Comparison of ENCODE assay signal across 21 mouse cellular contexts in genomic region chr2:37529397-37529796, GRCm38 (mm10). TPM values are rescaled to one million over a fixed set of nuclear protein-coding genes. Genes with fewer than 3 reads are reported as not detected.
DNase-seq lines count a peak whose midpoint lies in the region; ATAC-seq and TF ChIP-seq lines count a peak whose summit lies in the region.
"Had no signal": no experiment of that assay in that cellular context is flagged by ENCODE, and none has a peak within 500 bp of the region (broad histone marks: within the 10 kb centered on the region; RNA-seq: fewer than 3 reads in every experiment).

No protein-coding gene starts in this region.

- no peak for TF ChIP-seq EP300 in heart, adult 2 months (IDR thresholded peaks at IDR 0.05; ENCODE audit: insufficient read depth, low read depth, low read length)

- H3K9ac ChIP-seq in heart, adult 2 months (ENCODE audit: low read depth, low read length): no peak overlapping the region
- H3K9ac ChIP-seq in heart, embryonic 11.5 days (ENCODE audit: low read depth, low read length): no peak overlapping the region
- no peak overlapping the region for H3K9ac ChIP-seq in liver, embryonic 11.5 days (ENCODE audit: low read depth, low read length)
- H3K9ac ChIP-seq: embryonic facial prominence, embryonic 13.5 days; heart, embryonic 15.5 days; hindbrain, embryonic 14.5 days had no signal

- no peaks in the 10 kb centered on the region for H3K79me2 ChIP-seq in heart, adult 2 months (replicated peaks; ENCODE audit: control insufficient read depth, insufficient read depth, low read length)

- H3K27ac ChIP-seq in heart, adult 2 months: 0 out of 2 replicates have a peak overlapping the region, but pooled peaks have one; percentile 16
- no peak overlapping the region for H3K27ac ChIP-seq in heart, embryonic 11.5 days (ENCODE audit: low read depth, low read length)
- H3K27ac ChIP-seq in liver, embryonic 11.5 days (ENCODE audit: low read depth, low read length): no peak overlapping the region
- H3K27ac ChIP-seq: embryonic facial prominence, embryonic 13.5 days; heart, embryonic 10.5 days; hindbrain, embryonic 10.5 days; hindbrain, embryonic 14.5 days had no signal

- no peak for DNase-seq in heart, adult 2 months
- no peak for DNase-seq in liver, embryonic 11.5 days (ENCODE audit: low spot score)
- no peak for DNase-seq in liver
- DNase-seq in c-Kit-positive CD71-positive TER-119-positive erythroid progenitor cells, embryonic 14.5 days (ENCODE audit: low spot score): peak; percentile 31
- no peak for DNase-seq in lung, postnatal 36 days
- no peak for DNase-seq in spleen, postnatal 36 days (ENCODE audit: low spot score in 2 of 2)
- DNase-seq: adrenal gland, postnatal 10 days; cerebellum, adult 11-12 months; cerebellum, adult 9-10 months; cerebellum, postnatal 25 days; gastrocnemius, postnatal 10 days; kidney, adult 18-20 months had no signal

- no peak for TF ChIP-seq CTCF in heart, adult 2 months (IDR thresholded peaks at IDR 0.05)

- peaks cover 14% of the 10 kb centered on the region for H3K36me3 ChIP-seq in heart, adult 2 months (ENCODE audit: control insufficient read depth, insufficient read depth, low read length)
- peaks cover 2% of the 10 kb centered on the region; the same call in 1 of the 2 replicates for H3K36me3 ChIP-seq in heart, embryonic 11.5 days (ENCODE audit: control insufficient read depth, insufficient read depth, low read length)
- H3K36me3 ChIP-seq in liver, embryonic 11.5 days (ENCODE audit: control insufficient read depth, insufficient read depth, low read length): no peaks in the 10 kb centered on the region

- TF ChIP-seq POLR2A in heart, adult 2 months (IDR thresholded peaks at IDR 0.05; ENCODE audit: insufficient read depth, low read depth, low read length): no peak

- H3K4me2 ChIP-seq in heart, embryonic 11.5 days: no peak overlapping the region
- no peak overlapping the region for H3K4me2 ChIP-seq in liver, embryonic 11.5 days
- H3K4me2 ChIP-seq: embryonic facial prominence, embryonic 13.5 days; heart, embryonic 15.5 days; hindbrain, embryonic 14.5 days had no signal

- H3K4me3 ChIP-seq in heart, adult 2 months: no peak overlapping the region
- no peak overlapping the region for H3K4me3 ChIP-seq in heart, embryonic 11.5 days (ENCODE audit: low read depth, low read length)
- H3K4me3 ChIP-seq in liver, embryonic 11.5 days (ENCODE audit: low read depth, low read length): no peak overlapping the region
- H3K4me3 ChIP-seq: embryonic facial prominence, embryonic 13.5 days; heart, embryonic 10.5 days; heart, embryonic 15.5 days; hindbrain, embryonic 10.5 days had no signal

- no peak for ATAC-seq in heart, embryonic 11.5 days (replicated peaks; ENCODE audit: insufficient number of reproducible peaks, low FRiP score, low TSS enrichment)
- ATAC-seq in liver, embryonic 11.5 days (replicated peaks; ENCODE audit: low FRiP score): peak; percentile 79
- peak; percentile 37; the same call in 1 of the 2 replicates for ATAC-seq in megakaryocyte progenitor cell, adult 5-6 weeks (replicated peaks; ENCODE audit: poor library complexity)
- ATAC-seq: forebrain, embryonic 14.5 days had no signal

- H3K4me1 ChIP-seq in heart, adult 2 months (ENCODE audit: control insufficient read depth, insufficient read depth, low read length): peaks cover 4% of the 10 kb centered on the region
- H3K4me1 ChIP-seq in heart, embryonic 11.5 days (ENCODE audit: control insufficient read depth, insufficient read depth, low read length): peaks cover 3% of the 10 kb centered on the region; the same call in 1 of the 2 replicates
- 0 out of 2 replicates have a peak, but pooled peaks cover 3% of the 10 kb centered on the region for H3K4me1 ChIP-seq in liver, embryonic 11.5 days (replicated peaks; ENCODE audit: control insufficient read depth, insufficient read depth, low read length)
- H3K4me1 ChIP-seq: embryonic facial prominence, embryonic 13.5 days; hindbrain, embryonic 10.5 days had no signal

- no peaks in the 10 kb centered on the region for H3K9me3 ChIP-seq in heart, embryonic 11.5 days (replicated peaks; ENCODE audit: control insufficient read depth, low read length)
- no peaks in the 10 kb centered on the region for H3K9me3 ChIP-seq in liver, embryonic 11.5 days (ENCODE audit: control insufficient read depth, low read length)
- H3K9me3 ChIP-seq: embryonic facial prominence, embryonic 13.5 days; heart, embryonic 10.5 days; heart, embryonic 15.5 days; hindbrain, embryonic 10.5 days had no signal

- 96% methylated on average over 2 of the region's 2 CpGs for WGBS in heart, adult 2 months
- 96% methylated on average over 2 of the region's 2 CpGs for WGBS in heart, embryonic 11.5 days (ENCODE audit: insufficient replicate concordance)
- WGBS in liver, embryonic 11.5 days: 96% methylated on average over 2 of the region's 2 CpGs

- H3K27me3 ChIP-seq in heart, adult 2 months (ENCODE audit: control insufficient read depth, insufficient read depth, low read length): no peaks in the 10 kb centered on the region
- H3K27me3 ChIP-seq in heart, embryonic 11.5 days (ENCODE audit: control insufficient read depth, insufficient read depth, low read length): no peaks in the 10 kb centered on the region
- H3K27me3 ChIP-seq in liver, embryonic 11.5 days (replicated peaks; ENCODE audit: control insufficient read depth, insufficient read depth, low read length): no peaks in the 10 kb centered on the region
- H3K27me3 ChIP-seq: CH12.LX; embryonic facial prominence, embryonic 13.5 days; heart, embryonic 15.5 days had no signal

- intact Hi-C loops in heart, adult 2 months (cut with DNase I): no loop called here

RNA-seq across cellular contexts. Expression of gene Gpr21, which starts 13.3 kb away (rescaled TPM):
- under 1 TPM; 0.63 to 0.73 TPM for total RNA-seq in heart, adult 2 months (2021)
- polyA plus RNA-seq in heart, adult 2 months (2012; rRNA removed): 0.37 and 0.50 TPM in 2 replicates
- polyA plus RNA-seq in heart, embryonic 11.5 days (2014; fragmentation: Nextera tagmentation; extraction: Ambion mirVana): 0.31 and 1.0 TPM in 2 replicates
- polyA plus RNA-seq in liver, embryonic 11.5 days (2014; fragmentation: Nextera tagmentation; extraction: Ambion mirVana): 0.25 and 0.51 TPM in 2 replicates
- total RNA-seq in megakaryocyte progenitor cell, adult 5-6 weeks (2015): 1.5 and 1.7 TPM in 2 replicates
- total RNA-seq in megakaryocyte progenitor cell, adult 5-6 weeks (2017): 0.29 and 0.88 TPM in 2 replicates
